Mouse (Mus musculus) neural tube, embryonic 11.5 days (tissue): ENCODE results near the gene Amph. TPM values are rescaled to one million over a fixed set of nuclear protein-coding genes. Genes with fewer than 3 reads are reported as not detected.

ENCODE experiments used
- ATAC-seq: fragments of 200-750 bp; cut with Nextera tagmentation; 2 replicates; pipeline ENCODE4 v1.8.0; 2017; ENCODE audit warnings: moderate number of reproducible peaks, mild to moderate bottlenecking, moderate TSS enrichment, moderate library complexity; ENCODE audit not compliant: insufficient read depth, low FRiP score, low TSS enrichment
- DNase-seq: peaks from one replicate; pipeline ENCODE4 v3.0.0-alpha.2; 2015; ENCODE audit warnings: low spot score
- H3K27ac ChIP-seq: fragments of 300-500 bp; sonication (generic); 2 replicates; pipeline ENCODE4 v1.5.1; 2014; ENCODE audit warnings: low read depth, mild to moderate bottlenecking, low read length
- H3K27me3 ChIP-seq: fragments of 300-500 bp; sonication (generic); 2 replicates; pipeline ENCODE4 v1.6.1; 2014; ENCODE audit warnings: mild to moderate bottlenecking, low read length, mixed read lengths; ENCODE audit not compliant: control insufficient read depth, insufficient read depth
- H3K36me3 ChIP-seq: fragments of 300-500 bp; sonication (generic); 2 replicates; pipeline ENCODE4 v1.6.1; 2014; ENCODE audit warnings: mild to moderate bottlenecking, low read length, moderate library complexity, mixed read lengths; ENCODE audit not compliant: control insufficient read depth, insufficient read depth
- H3K4me1 ChIP-seq: fragments of 300-500 bp; sonication (generic); 2 replicates; pipeline ENCODE4 v1.6.1; 2014; ENCODE audit warnings: low read length, mixed read lengths; ENCODE audit not compliant: control insufficient read depth, insufficient read depth
- H3K4me2 ChIP-seq: fragments of 300-500 bp; sonication (generic); 2 replicates; pipeline ENCODE4 v1.6.1; 2014; ENCODE audit warnings: low read depth, mild to moderate bottlenecking, moderate library complexity
- H3K4me3 ChIP-seq: fragments of 300-500 bp; sonication (generic); 2 replicates; pipeline ENCODE4 v1.5.1; 2014; ENCODE audit warnings: low read depth, low read length
- H3K9ac ChIP-seq: fragments of 300-500 bp; sonication (generic); 2 replicates; pipeline ENCODE4 v1.6.1; 2014; ENCODE audit warnings: mild to moderate bottlenecking, low read length
- H3K9me3 ChIP-seq: fragments of 300-500 bp; sonication (generic); 2 replicates; pipeline ENCODE4 v1.6.1; 2016; ENCODE audit warnings: low read length; ENCODE audit not compliant: control insufficient read depth
- WGBS: fragments of 180-500 bp; shearing (Covaris S2); extraction: QIAGEN DNeasy Blood & Tissue Kit; methylation state at CpG from one replicate; pipeline ENCODE4 v1.1.7; 2014; 5-methylcytosine and 5-hydroxymethylcytosine counted together
- polyA plus RNA-seq: library from polyadenylated mRNA; unstranded; fragments of >200 nt; fragmentation: Nextera tagmentation; extraction: Ambion mirVana; gene quantifications from 2 replicates; pipeline ENCODE4 v1.2.1, GENCODE M21; 2014

The Amph gene
- polyA plus RNA-seq, 1 experiment from 2014 or later, result 12.6 TPM

GRCm38 (mm10) chr13:19008440-19008839 lies 60.4 kb downstream of the Amph start:
- Histone ChIP-seq H3K27me3 (no peaks in the 10 kb centered on the region), H3K9me3 (no peaks in the 10 kb centered on the region), H3K4me2 (no peak overlapping the region), H3K4me3 (no peak overlapping the region), H3K36me3 (no peaks in the 10 kb centered on the region), H3K27ac (no peak overlapping the region), H3K4me1 (no peaks in the 10 kb centered on the region), H3K9ac (no peak overlapping the region)
- ATAC-seq, result no peak
- no peak for DNase-seq
- 80% methylated on average over 3 of the region's 3 CpGs for WGBS

GRCm38 (mm10) chr13:19014825-19015375 lies 66.9 kb downstream of the Amph start:
- Histone ChIP-seq H3K36me3 (no peaks in the 10 kb centered on the region), H3K4me3 (no peak overlapping the region), H3K9me3 (no peaks in the 10 kb centered on the region), H3K27ac (no peak overlapping the region), H3K4me2 (no peak overlapping the region), H3K9ac (no peak overlapping the region), H3K4me1 (no peaks in the 10 kb centered on the region), H3K27me3 (no peaks in the 10 kb centered on the region)
- DNase-seq (no peak), ATAC-seq (no peak)
- 90% methylated on average over 4 of the region's 4 CpGs for WGBS

- H3K27ac ChIP-seq, result no peak overlapping the region
- no peaks in the 10 kb centered on the region for H3K9me3 ChIP-seq
- 78% methylated on average over 2 of the region's 2 CpGs for WGBS
- H3K9ac ChIP-seq, result no peak overlapping the region
- H3K27me3 ChIP-seq, result no peaks in the 10 kb centered on the region
- H3K4me1 ChIP-seq, result no peaks in the 10 kb centered on the region
- H3K4me3 ChIP-seq, result no peak overlapping the region
- no peak for DNase-seq
- no peak for ATAC-seq
- no peak overlapping the region for H3K4me2 ChIP-seq
- H3K36me3 ChIP-seq, result no peaks in the 10 kb centered on the region
Observed at GRCm38 (mm10) chr13:19021529-19021928, 73.5 kb downstream of the Amph start.

- 86% methylated on average over 3 of the region's 3 CpGs for WGBS
- DNase-seq, result no peak
Observed at GRCm38 (mm10) chr13:19022310-19022709, 74.3 kb downstream of the Amph start.

GRCm38 (mm10) chr13:19025091-19025688 lies 77.2 kb downstream of the Amph start:
- no peak overlapping the region for H3K27ac ChIP-seq
- no peak for ATAC-seq
- H3K36me3 ChIP-seq, result no peaks in the 10 kb centered on the region
- no peak overlapping the region for H3K4me2 ChIP-seq
- H3K27me3 ChIP-seq, result no peaks in the 10 kb centered on the region
- H3K4me1 ChIP-seq, result no peaks in the 10 kb centered on the region
- no peak overlapping the region for H3K9ac ChIP-seq
- no peak overlapping the region for H3K4me3 ChIP-seq
- 76% methylated on average over 2 of the region's 2 CpGs for WGBS
- DNase-seq, result no peak
- no peaks in the 10 kb centered on the region for H3K9me3 ChIP-seq

More at GRCm38 (mm10) chr13:19022310-19022709, 74.3 kb downstream of the Amph start:
- ATAC-seq, result no peak
- no peak overlapping the region for H3K4me3 ChIP-seq
- no peak overlapping the region for H3K4me2 ChIP-seq
- H3K9me3 ChIP-seq, result no peaks in the 10 kb centered on the region
- H3K27ac ChIP-seq, result no peak overlapping the region
- no peaks in the 10 kb centered on the region for H3K36me3 ChIP-seq
- no peaks in the 10 kb centered on the region for H3K4me1 ChIP-seq
- no peak overlapping the region for H3K9ac ChIP-seq
- no peaks in the 10 kb centered on the region for H3K27me3 ChIP-seq

- 87% methylated on average over 4 of the region's 4 CpGs for WGBS
- Histone ChIP-seq H3K4me2 (no peak overlapping the region), H3K27me3 (no peaks in the 10 kb centered on the region), H3K36me3 (no peaks in the 10 kb centered on the region), H3K4me3 (no peak overlapping the region), H3K4me1 (no peaks in the 10 kb centered on the region), H3K9me3 (no peaks in the 10 kb centered on the region), H3K9ac (no peak overlapping the region), H3K27ac (no peak overlapping the region)
- DNase-seq, result no peak
- ATAC-seq, result no peak
Observed at GRCm38 (mm10) chr13:19025906-19026305, 77.9 kb downstream of the Amph start.

- no peak overlapping the region for H3K27ac ChIP-seq
- H3K36me3 ChIP-seq, result no peaks in the 10 kb centered on the region
- no peak for DNase-seq
- H3K4me1 ChIP-seq, result no peaks in the 10 kb centered on the region
- H3K9me3 ChIP-seq, result no peaks in the 10 kb centered on the region
- WGBS, result 84% methylated on average over 3 of the region's 3 CpGs
- no peak overlapping the region for H3K9ac ChIP-seq
- H3K4me2 ChIP-seq, result no peak overlapping the region
- H3K27me3 ChIP-seq, result no peaks in the 10 kb centered on the region
- no peak for ATAC-seq
- H3K4me3 ChIP-seq, result no peak overlapping the region
Observed at GRCm38 (mm10) chr13:19026923-19027322, 78.9 kb downstream of the Amph start.

- H3K9me3 ChIP-seq, result no peaks in the 10 kb centered on the region
- DNase-seq (no peak), ATAC-seq (no peak)
- no peaks in the 10 kb centered on the region for H3K36me3 ChIP-seq
- no peak overlapping the region for H3K9ac ChIP-seq
- no peaks in the 10 kb centered on the region for H3K27me3 ChIP-seq
- no peak overlapping the region for H3K27ac ChIP-seq
- H3K4me3 ChIP-seq, result no peak overlapping the region
- no peaks in the 10 kb centered on the region for H3K4me1 ChIP-seq
- no peak overlapping the region for H3K4me2 ChIP-seq
- 84% methylated on average over 6 of the region's 6 CpGs for WGBS
Observed at GRCm38 (mm10) chr13:19027766-19028350, 79.9 kb downstream of the Amph start.
